Mouse (Mus musculus) spleen, adult 2 months (tissue): ENCODE measurements around the gene Babam2.

ENCODE experiments used
- CTCF ChIP-seq: fragments of 200-500 bp; IDR thresholded peaks from 2 replicates; pipeline ENCODE4 v1.5.1; 2011; ENCODE audit warnings: mild to moderate bottlenecking, inconsistent platforms; ENCODE audit not compliant: insufficient read depth, insufficient read length, insufficient replicate concordance; ENCODE audit errors: extremely low read depth
- POLR2A ChIP-seq: fragments of 200-500 bp; IDR thresholded peaks from 2 replicates; pipeline ENCODE4 v1.6.1; 2011; ENCODE audit warnings: low read depth, low read length, inconsistent platforms

- TF ChIP-seq POLR2A (no peak), CTCF (no peak)
These were observed 226.6 kb downstream of the Babam2 start for GRCm38 (mm10) chr5:31924075-31924474.
